Mouse (Mus musculus): ENCODE results near the gene Patj. TPM values are rescaled to one million over a fixed set of nuclear protein-coding genes. Genes with fewer than 3 reads are reported as not detected.

Patj gene
- polyA plus RNA-seq, 1 experiment from 2014 or later: 12.3 TPM

GRCm38 (mm10) chr4:98478005-98478404, 82.4 kb downstream of the Patj start:
- DNase-seq (ENCODE audit: low spot score) (no peak), ATAC-seq (replicated peaks; ENCODE audit: low FRiP score) (no peak)
- 85% methylated on average over 3 of the region's 3 CpGs for WGBS
- Histone ChIP-seq H3K27me3 (ENCODE audit: control insufficient read depth, insufficient read depth, low read length) (no peaks in the 10 kb centered on the region), H3K4me1 (replicated peaks; ENCODE audit: control insufficient read depth, insufficient read depth, low read length) (no peaks in the 10 kb centered on the region), H3K9me3 (ENCODE audit: control insufficient read depth, low read length) (no peaks in the 10 kb centered on the region), H3K27ac (ENCODE audit: low read depth, low read length) (no peak overlapping the region), H3K9ac (ENCODE audit: low read length) (no peak overlapping the region), H3K4me3 (ENCODE audit: low read depth, low read length) (no peak overlapping the region), H3K36me3 (ENCODE audit: control insufficient read depth, insufficient read depth, low read length) (no peaks in the 10 kb centered on the region), H3K4me2 (ENCODE audit: low read depth, low read length, severe bottlenecking) (no peak overlapping the region)

- WGBS: 81% methylated on average over 3 of the region's 3 CpGs
- Histone ChIP-seq H3K27ac (ENCODE audit: low read depth, low read length) (no peak overlapping the region), H3K36me3 (ENCODE audit: control insufficient read depth, insufficient read depth, low read length) (no peaks in the 10 kb centered on the region), H3K27me3 (ENCODE audit: control insufficient read depth, insufficient read depth, low read length) (no peaks in the 10 kb centered on the region), H3K4me2 (ENCODE audit: low read depth, low read length, severe bottlenecking) (no peak overlapping the region), H3K4me1 (replicated peaks; ENCODE audit: control insufficient read depth, insufficient read depth, low read length) (no peaks in the 10 kb centered on the region), H3K4me3 (ENCODE audit: low read depth, low read length) (no peak overlapping the region), H3K9ac (ENCODE audit: low read length) (no peak overlapping the region), H3K9me3 (ENCODE audit: control insufficient read depth, low read length) (no peaks in the 10 kb centered on the region)
- ATAC-seq (replicated peaks; ENCODE audit: low FRiP score): no peak
- DNase-seq (ENCODE audit: low spot score): no peak
These were observed 90.9 kb downstream of the Patj start for GRCm38 (mm10) chr4:98486475-98486874.

GRCm38 (mm10) chr4:98486901-98487300, 91.3 kb downstream of the Patj start:
- WGBS: 84% methylated on average over 4 of the region's 4 CpGs
- ATAC-seq (replicated peaks; ENCODE audit: low FRiP score): no peak
- H3K4me2 ChIP-seq (ENCODE audit: low read depth, low read length, severe bottlenecking): no peak overlapping the region
- DNase-seq (ENCODE audit: low spot score): no peak
- H3K27ac ChIP-seq (ENCODE audit: low read depth, low read length): no peak overlapping the region
- no peak overlapping the region for H3K4me3 ChIP-seq (ENCODE audit: low read depth, low read length)
- H3K27me3 ChIP-seq (ENCODE audit: control insufficient read depth, insufficient read depth, low read length): no peaks in the 10 kb centered on the region
- no peaks in the 10 kb centered on the region for H3K4me1 ChIP-seq (replicated peaks; ENCODE audit: control insufficient read depth, insufficient read depth, low read length)
- no peaks in the 10 kb centered on the region for H3K36me3 ChIP-seq (ENCODE audit: control insufficient read depth, insufficient read depth, low read length)
- H3K9me3 ChIP-seq (ENCODE audit: control insufficient read depth, low read length): no peaks in the 10 kb centered on the region
- no peak overlapping the region for H3K9ac ChIP-seq (ENCODE audit: low read length)

GRCm38 (mm10) chr4:98489386-98489785, 93.8 kb downstream of the Patj start:
- 76% methylated on average over 1 of the region's 1 CpGs for WGBS
- no peaks in the 10 kb centered on the region for H3K36me3 ChIP-seq (ENCODE audit: control insufficient read depth, insufficient read depth, low read length)
- H3K27ac ChIP-seq (ENCODE audit: low read depth, low read length): no peak overlapping the region
- DNase-seq (ENCODE audit: low spot score) (no peak), ATAC-seq (replicated peaks; ENCODE audit: low FRiP score) (no peak)
- H3K4me3 ChIP-seq (ENCODE audit: low read depth, low read length): no peak overlapping the region
- H3K9ac ChIP-seq (ENCODE audit: low read length): no peak overlapping the region
- H3K9me3 ChIP-seq (ENCODE audit: control insufficient read depth, low read length): no peaks in the 10 kb centered on the region
- H3K27me3 ChIP-seq (ENCODE audit: control insufficient read depth, insufficient read depth, low read length): no peaks in the 10 kb centered on the region
- H3K4me1 ChIP-seq (replicated peaks; ENCODE audit: control insufficient read depth, insufficient read depth, low read length): no peaks in the 10 kb centered on the region
- no peak overlapping the region for H3K4me2 ChIP-seq (ENCODE audit: low read depth, low read length, severe bottlenecking)

GRCm38 (mm10) chr4:98498341-98498740, 102.8 kb downstream of the Patj start:
- H3K4me3 ChIP-seq (ENCODE audit: low read depth, low read length): no peak overlapping the region
- no peak overlapping the region for H3K27ac ChIP-seq (ENCODE audit: low read depth, low read length)
- no peaks in the 10 kb centered on the region for H3K4me1 ChIP-seq (replicated peaks; ENCODE audit: control insufficient read depth, insufficient read depth, low read length)
- no peak overlapping the region for H3K4me2 ChIP-seq (ENCODE audit: low read depth, low read length, severe bottlenecking)
- 95% methylated on average over 4 of the region's 4 CpGs for WGBS
- no peak for ATAC-seq (replicated peaks; ENCODE audit: low FRiP score)
- H3K27me3 ChIP-seq (ENCODE audit: control insufficient read depth, insufficient read depth, low read length): no peaks in the 10 kb centered on the region
- no peak for DNase-seq (ENCODE audit: low spot score)
- no peaks in the 10 kb centered on the region for H3K9me3 ChIP-seq (ENCODE audit: control insufficient read depth, low read length)
- no peak overlapping the region for H3K9ac ChIP-seq (ENCODE audit: low read length)
- H3K36me3 ChIP-seq (ENCODE audit: control insufficient read depth, insufficient read depth, low read length): no peaks in the 10 kb centered on the region

GRCm38 (mm10) chr4:98500182-98500581, 104.6 kb downstream of the Patj start:
- no peak overlapping the region for H3K4me3 ChIP-seq (ENCODE audit: low read depth, low read length)
- no peaks in the 10 kb centered on the region for H3K4me1 ChIP-seq (replicated peaks; ENCODE audit: control insufficient read depth, insufficient read depth, low read length)
- WGBS: 65% methylated on average over 5 of the region's 5 CpGs
- no peak overlapping the region for H3K27ac ChIP-seq (ENCODE audit: low read depth, low read length)
- ATAC-seq (replicated peaks; ENCODE audit: low FRiP score): no peak
- no peak overlapping the region for H3K9ac ChIP-seq (ENCODE audit: low read length)
- DNase-seq (ENCODE audit: low spot score): no peak
- no peaks in the 10 kb centered on the region for H3K36me3 ChIP-seq (ENCODE audit: control insufficient read depth, insufficient read depth, low read length)
- H3K27me3 ChIP-seq (ENCODE audit: control insufficient read depth, insufficient read depth, low read length): no peaks in the 10 kb centered on the region
- H3K9me3 ChIP-seq (ENCODE audit: control insufficient read depth, low read length): no peaks in the 10 kb centered on the region
- H3K4me2 ChIP-seq (ENCODE audit: low read depth, low read length, severe bottlenecking): no peak overlapping the region

GRCm38 (mm10) chr4:98500875-98501274, 105.3 kb downstream of the Patj start:
- Histone ChIP-seq H3K4me1 (replicated peaks; ENCODE audit: control insufficient read depth, insufficient read depth, low read length) (no peaks in the 10 kb centered on the region), H3K36me3 (ENCODE audit: control insufficient read depth, insufficient read depth, low read length) (no peaks in the 10 kb centered on the region), H3K4me2 (ENCODE audit: low read depth, low read length, severe bottlenecking) (no peak overlapping the region), H3K9me3 (ENCODE audit: control insufficient read depth, low read length) (no peaks in the 10 kb centered on the region), H3K9ac (ENCODE audit: low read length) (no peak overlapping the region), H3K4me3 (ENCODE audit: low read depth, low read length) (no peak overlapping the region), H3K27me3 (ENCODE audit: control insufficient read depth, insufficient read depth, low read length) (no peaks in the 10 kb centered on the region), H3K27ac (ENCODE audit: low read depth, low read length) (no peak overlapping the region)
- ATAC-seq (replicated peaks; ENCODE audit: low FRiP score): no peak
- DNase-seq (ENCODE audit: low spot score): no peak
- 74% methylated on average over 2 of the region's 2 CpGs for WGBS

- no peak for DNase-seq (ENCODE audit: low spot score)
- Histone ChIP-seq H3K36me3 (ENCODE audit: control insufficient read depth, insufficient read depth, low read length) (no peaks in the 10 kb centered on the region), H3K4me3 (ENCODE audit: low read depth, low read length) (no peak overlapping the region), H3K4me1 (replicated peaks; ENCODE audit: control insufficient read depth, insufficient read depth, low read length) (0 out of 2 replicates have a peak, but pooled peaks cover 2% of the 10 kb centered on the region), H3K4me2 (ENCODE audit: low read depth, low read length, severe bottlenecking) (no peak overlapping the region), H3K27me3 (ENCODE audit: control insufficient read depth, insufficient read depth, low read length) (no peaks in the 10 kb centered on the region), H3K9me3 (ENCODE audit: control insufficient read depth, low read length) (no peaks in the 10 kb centered on the region), H3K9ac (ENCODE audit: low read length) (no peak overlapping the region), H3K27ac (ENCODE audit: low read depth, low read length) (no peak overlapping the region)
- WGBS: 61% methylated on average over 3 of the region's 3 CpGs
- no peak for ATAC-seq (replicated peaks; ENCODE audit: low FRiP score)
These were observed 109.2 kb downstream of the Patj start for GRCm38 (mm10) chr4:98504743-98505142.

- Histone ChIP-seq H3K4me3 (ENCODE audit: low read depth, low read length) (no peak overlapping the region), H3K27me3 (ENCODE audit: control insufficient read depth, insufficient read depth, low read length) (no peaks in the 10 kb centered on the region), H3K4me1 (replicated peaks; ENCODE audit: control insufficient read depth, insufficient read depth, low read length) (0 out of 2 replicates have a peak, but pooled peaks cover 2% of the 10 kb centered on the region), H3K9ac (ENCODE audit: low read length) (no peak overlapping the region), H3K9me3 (ENCODE audit: control insufficient read depth, low read length) (no peaks in the 10 kb centered on the region), H3K27ac (ENCODE audit: low read depth, low read length) (no peak overlapping the region), H3K36me3 (ENCODE audit: control insufficient read depth, insufficient read depth, low read length) (no peaks in the 10 kb centered on the region), H3K4me2 (ENCODE audit: low read depth, low read length, severe bottlenecking) (no peak overlapping the region)
- DNase-seq (ENCODE audit: low spot score) (no peak), ATAC-seq (replicated peaks; ENCODE audit: low FRiP score) (no peak)
- WGBS: 86% methylated on average over 11 of the region's 11 CpGs
These were observed 113.1 kb downstream of the Patj start for GRCm38 (mm10) chr4:98508471-98509271.
